Mouse (Mus musculus): ENCODE measurements around the gene Hist1h2ae.

DNA sequence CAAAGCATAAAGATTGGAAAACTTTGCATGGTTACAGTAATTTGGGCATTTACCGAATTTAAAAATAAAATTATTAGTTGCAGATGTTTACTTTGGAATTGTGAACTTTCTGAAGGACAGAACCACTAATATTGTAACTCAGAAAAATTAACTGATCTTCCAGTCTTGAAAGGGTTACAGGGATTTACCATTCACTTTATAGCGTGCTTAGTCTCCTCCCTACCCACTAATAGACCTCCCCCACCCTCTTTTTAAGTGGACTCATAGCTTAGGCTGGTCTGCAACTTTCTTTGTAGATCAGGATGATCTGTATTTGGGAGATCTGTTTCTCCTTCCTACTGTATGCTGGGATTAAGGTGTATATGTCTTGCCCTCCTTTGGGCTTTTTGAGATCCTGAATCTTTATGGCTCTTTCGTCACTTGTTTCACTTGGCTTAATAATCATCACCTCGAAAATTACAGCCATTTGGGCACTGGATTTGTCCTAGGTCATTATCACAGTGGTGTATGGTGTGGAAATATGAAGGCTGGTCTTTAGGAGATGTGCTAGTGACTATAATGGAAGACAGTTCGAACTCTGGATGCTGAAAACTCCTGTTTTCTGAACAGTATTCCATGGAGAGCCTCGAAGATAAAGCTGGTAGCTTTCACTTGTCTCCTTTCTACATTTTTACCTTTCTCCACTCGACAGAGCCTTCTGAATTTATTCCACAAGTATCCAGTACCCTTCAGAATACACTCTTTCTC, 34.8 kb downstream of the Hist1h2ae start:
- TF ChIP-seq POLR2A (IDR thresholded peaks at IDR 0.05; ENCODE audit: extremely low read depth, insufficient read depth, low read length) (no peak), CTCF (IDR thresholded peaks at IDR 0.05; ENCODE audit: low read depth, low read length) (no peak)

All from liver, adult 2 months (tissue).